ENCODE assay signal across 7 mouse cellular contexts in the genomic region with DNA sequence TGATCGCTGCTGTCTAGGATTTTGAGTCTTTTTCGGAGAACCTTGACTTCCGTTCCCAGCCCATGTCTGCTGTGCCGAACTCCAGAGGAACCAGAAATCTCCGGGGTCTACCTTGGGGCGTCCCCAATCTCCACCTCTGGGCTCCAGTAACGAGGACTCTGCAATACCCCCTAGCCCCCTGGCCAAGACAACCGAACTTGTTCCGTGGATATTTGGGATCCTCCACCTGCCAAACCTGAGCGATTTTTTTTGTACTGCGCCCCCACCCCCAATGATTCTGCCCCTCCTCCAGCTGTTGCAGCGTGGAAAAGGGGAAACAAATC. TPM values are rescaled to one million over a fixed set of nuclear protein-coding genes. Genes with fewer than 3 reads are reported as not detected.
A peak's percentile ranks its signal among the peaks of the same experiment; 100 is the strongest.
DNase-seq lines count a peak whose midpoint lies in the region; ATAC-seq lines count a peak whose summit lies in the region.

No protein-coding gene starts in this region.

- no peak overlapping the region for H3K27ac ChIP-seq in lung, embryonic 16.5 days (ENCODE audit: low read length)
- no peak overlapping the region for H3K27ac ChIP-seq in forebrain, embryonic 15.5 days (replicated peaks)
- no peak overlapping the region for H3K27ac ChIP-seq in limb, embryonic 15.5 days
- no peak overlapping the region for H3K27ac ChIP-seq in stomach, embryonic 16.5 days (ENCODE audit: low read length)

- H3K9ac ChIP-seq in lung, embryonic 16.5 days (ENCODE audit: low read length): no peak overlapping the region
- peak overlapping the region; percentile 47 for H3K9ac ChIP-seq in forebrain, embryonic 15.5 days (replicated peaks)
- H3K9ac ChIP-seq in limb, embryonic 15.5 days: no peak overlapping the region
- no peak overlapping the region; the same call in 1 of the 2 replicates for H3K9ac ChIP-seq in stomach, embryonic 16.5 days (ENCODE audit: low read length)

- H3K9me3 ChIP-seq in lung, embryonic 16.5 days (ENCODE audit: control insufficient read depth, low read length): no peaks in the 10 kb centered on the region
- H3K9me3 ChIP-seq in forebrain, embryonic 15.5 days: no peaks in the 10 kb centered on the region
- no peaks in the 10 kb centered on the region for H3K9me3 ChIP-seq in limb, embryonic 15.5 days
- H3K9me3 ChIP-seq in stomach, embryonic 16.5 days (replicated peaks; ENCODE audit: control insufficient read depth, low read length): no peaks in the 10 kb centered on the region

- ATAC-seq in lung, embryonic 16.5 days (ENCODE audit: low read depth): 0 out of 2 replicates have a peak, but pooled peaks have one; percentile 27
- ATAC-seq in forebrain, embryonic 15.5 days (replicated peaks): peak; percentile 76; the same call in 1 of the 2 replicates
- peak; percentile 26; the same call in 1 of the 2 replicates for ATAC-seq in limb, embryonic 15.5 days (ENCODE audit: insufficient number of reproducible peaks, low FRiP score, low TSS enrichment, low read depth)
- ATAC-seq in stomach, embryonic 16.5 days (ENCODE audit: insufficient read depth, low FRiP score): peak; percentile 52; the same call in 1 of the 2 replicates
- no peak for ATAC-seq in activated CD4-positive, CD25-positive, alpha-beta regulatory T cell, adult 4 months
- ATAC-seq in megakaryocyte-erythroid progenitor cell, adult 5-6 weeks (replicated peaks; ENCODE audit: low FRiP score, low TSS enrichment, poor library complexity, severe bottlenecking): no peak

- no peak for DNase-seq in lung, postnatal 4 days

- peak overlapping the region; percentile 67 for H3K4me2 ChIP-seq in lung, embryonic 16.5 days (ENCODE audit: low read depth, low read length)
- peak overlapping the region; percentile 92 for H3K4me2 ChIP-seq in forebrain, embryonic 15.5 days (replicated peaks)
- H3K4me2 ChIP-seq in limb, embryonic 15.5 days: peak overlapping the region; percentile 78
- peak overlapping the region; percentile 75 for H3K4me2 ChIP-seq in stomach, embryonic 16.5 days (ENCODE audit: low read depth, low read length)

- H3K4me1 ChIP-seq in lung, embryonic 16.5 days (replicated peaks; ENCODE audit: control insufficient read depth, insufficient read depth, low read length): no peaks in the 10 kb centered on the region
- H3K4me1 ChIP-seq in forebrain, embryonic 15.5 days: peaks cover 10% of the 10 kb centered on the region
- H3K4me1 ChIP-seq in limb, embryonic 15.5 days: peaks cover 10% of the 10 kb centered on the region
- no peaks in the 10 kb centered on the region; the same call in 1 of the 2 replicates for H3K4me1 ChIP-seq in stomach, embryonic 16.5 days (ENCODE audit: control insufficient read depth, insufficient read depth, low read length)

- peaks cover 6% of the 10 kb centered on the region; the same call in 1 of the 2 replicates for H3K27me3 ChIP-seq in lung, embryonic 16.5 days (ENCODE audit: control insufficient read depth, insufficient read depth, low read depth, low read length)
- H3K27me3 ChIP-seq in forebrain, embryonic 15.5 days: no peaks in the 10 kb centered on the region; the same call in 1 of the 2 replicates
- peaks cover 22% of the 10 kb centered on the region; the same call in 1 of the 2 replicates for H3K27me3 ChIP-seq in limb, embryonic 15.5 days
- H3K27me3 ChIP-seq in stomach, embryonic 16.5 days (ENCODE audit: control insufficient read depth, insufficient read depth, low read length): 0 out of 2 replicates have a peak, but pooled peaks cover 10% of the 10 kb centered on the region

- no peaks in the 10 kb centered on the region for H3K36me3 ChIP-seq in lung, embryonic 16.5 days (ENCODE audit: control insufficient read depth, insufficient read depth, low read length)
- no peaks in the 10 kb centered on the region for H3K36me3 ChIP-seq in forebrain, embryonic 15.5 days
- H3K36me3 ChIP-seq in limb, embryonic 15.5 days: no peaks in the 10 kb centered on the region
- no peaks in the 10 kb centered on the region for H3K36me3 ChIP-seq in stomach, embryonic 16.5 days (ENCODE audit: control insufficient read depth, insufficient read depth, low read length)

- WGBS in lung, embryonic 16.5 days: under 1% methylated on average over 12 of the region's 12 CpGs
- WGBS in forebrain, embryonic 15.5 days: 0% methylated on average over 12 of the region's 12 CpGs
- 1% methylated on average over 12 of the region's 12 CpGs for WGBS in limb, embryonic 15.5 days
- 1% methylated on average over 12 of the region's 12 CpGs for WGBS in stomach, embryonic 16.5 days

- peak overlapping the region; percentile 40 for H3K4me3 ChIP-seq in lung, embryonic 16.5 days (ENCODE audit: low read length)
- peak overlapping the region; percentile 51 for H3K4me3 ChIP-seq in forebrain, embryonic 15.5 days
- H3K4me3 ChIP-seq in limb, embryonic 15.5 days: peak overlapping the region; percentile 41
- peak overlapping the region; percentile 44 for H3K4me3 ChIP-seq in stomach, embryonic 16.5 days (replicated peaks; ENCODE audit: low read length)

RNA-seq across cellular contexts. Expression of a gene that starts 0.2 kb away (rescaled TPM):
- 0.21 and 0.33 TPM in 2 replicates for polyA plus RNA-seq in lung, embryonic 16.5 days (2015; fragmentation: Nextera tagmentation; extraction: Ambion mirVana)
- 3.2 and 3.7 TPM in 2 replicates for polyA plus RNA-seq in forebrain, embryonic 15.5 days (2015; fragmentation: Nextera tagmentation; extraction: Ambion mirVana)
- polyA plus RNA-seq in limb, embryonic 15.5 days (2015; fragmentation: Nextera tagmentation; extraction: Ambion mirVana): 4.2 and 4.3 TPM in 2 replicates
- 0.81 and 0.97 TPM in 2 replicates for polyA plus RNA-seq in stomach, embryonic 16.5 days (2015; fragmentation: Nextera tagmentation; extraction: Ambion mirVana)
- polyA plus RNA-seq in activated CD4-positive, CD25-positive, alpha-beta regulatory T cell, adult 4 months (2017; shearing (Covaris generic)): not detected
- not detected in 2 replicates for total RNA-seq in megakaryocyte-erythroid progenitor cell, adult 5-6 weeks (2014; fragmentation: Nextera tagmentation)
- total RNA-seq in megakaryocyte-erythroid progenitor cell, adult 5-6 weeks (2017): not detected in 2 replicates

Comparison
In these comparisons a context has a peak if more than half of its experiments do, and no peak if none do; other contexts are left out.
1. ATAC-seq: peak in lung, embryonic 16.5 days (single experiment), forebrain, embryonic 15.5 days (single experiment), limb, embryonic 15.5 days (single experiment) and stomach, embryonic 16.5 days (single experiment); none in activated CD4-positive, CD25-positive, alpha-beta regulatory T cell, adult 4 months (single experiment) and megakaryocyte-erythroid progenitor cell, adult 5-6 weeks (single experiment).
2. Peak in every context shown above with its lines, with median percentiles within 50 percentile points of each other: H3K4me2 ChIP-seq and H3K4me3 ChIP-seq.